Mouse (Mus musculus) cerebellum, adult 11 months (tissue): ENCODE measurements around the gene Vmn1r237.

ENCODE experiments used
- DNase-seq: peaks from one replicate; pipeline ENCODE4 v3.0.0; 2022

Gene Vmn1r237

GRCm38 (mm10) chr17:21311565-21311964 is at the start of gene Vmn1r237:
TSS of gene Vmn1r237 (plus strand) at chr17:21311865.
- DNase-seq = no peak

- DNase-seq = peak; percentile 32
Observed at GRCm38 (mm10) chr17:21272103-21272502, 39.6 kb upstream of the Vmn1r237 start.

GRCm38 (mm10) chr17:21282642-21283041 is 29.0 kb upstream of the Vmn1r237 start, which contains the start of gene Vmn1r236:
TSS of gene Vmn1r236 (plus strand) at chr17:21282942.
- DNase-seq = no peak

- no peak for DNase-seq
Observed at GRCm38 (mm10) chr17:21284395-21284794, 27.3 kb upstream of the Vmn1r237 start.

- no peak for DNase-seq
Observed at GRCm38 (mm10) chr17:21289695-21290094, 22.0 kb upstream of the Vmn1r237 start.
